Mouse (Mus musculus) MN1 (cell line): Measurements from ENCODE around the gene Rgr.
"Not testable (repeated sequence)": the region's sequence is repeated elsewhere in the genome, so short reads cannot be mapped to it uniquely, and the experiment has no call there.

Experiments used
- DNase-seq: peaks from one replicate; pipeline ENCODE4 v3.0.0-alpha.2; 2016; ENCODE audit warnings: low spot score

Gene Rgr

GRCm38 (mm10) chr14:37000780-37001179, 48.0 kb downstream of the Rgr start:
- not testable (repeated sequence) for DNase-seq

- DNase-seq = no peak
Observed at GRCm38 (mm10) chr14:36989784-36990183, 59.0 kb downstream of the Rgr start.

GRCm38 (mm10) chr14:36985693-36986092, 63.1 kb downstream of the Rgr start:
- no peak for DNase-seq
